Mouse (Mus musculus): ENCODE results near the gene Apoa5. TPM values are rescaled to one million over a fixed set of nuclear protein-coding genes. Genes with fewer than 3 reads are reported as not detected.
"Not testable (repeated sequence)": the region's sequence is repeated elsewhere in the genome, so short reads cannot be mapped to it uniquely, and the experiment has no call there.

The Apoa5 gene
- total RNA-seq, 2 experiments from 2014 or later, result not detected

DNA sequence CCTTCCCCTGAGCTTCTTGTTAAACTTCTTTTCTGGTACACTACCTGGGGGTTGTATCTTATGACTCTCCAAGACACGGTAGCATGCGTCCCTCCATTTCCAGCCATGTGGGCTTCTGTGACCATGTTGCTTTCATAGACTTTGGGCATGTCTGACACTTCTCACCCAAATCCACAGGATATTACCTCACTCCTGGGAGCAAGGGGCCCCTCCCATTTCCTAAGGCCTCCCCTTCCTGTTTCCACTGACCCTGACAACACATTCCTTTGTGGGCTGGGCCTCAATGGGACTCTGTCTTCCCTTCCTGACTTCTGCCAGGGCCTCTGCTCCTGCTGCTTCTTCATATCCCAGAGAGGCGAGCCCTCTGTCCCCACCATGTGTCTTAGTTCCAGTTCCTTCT lies 10.9 kb upstream of the Apoa5 start:
- no peak for DNase-seq

DNA sequence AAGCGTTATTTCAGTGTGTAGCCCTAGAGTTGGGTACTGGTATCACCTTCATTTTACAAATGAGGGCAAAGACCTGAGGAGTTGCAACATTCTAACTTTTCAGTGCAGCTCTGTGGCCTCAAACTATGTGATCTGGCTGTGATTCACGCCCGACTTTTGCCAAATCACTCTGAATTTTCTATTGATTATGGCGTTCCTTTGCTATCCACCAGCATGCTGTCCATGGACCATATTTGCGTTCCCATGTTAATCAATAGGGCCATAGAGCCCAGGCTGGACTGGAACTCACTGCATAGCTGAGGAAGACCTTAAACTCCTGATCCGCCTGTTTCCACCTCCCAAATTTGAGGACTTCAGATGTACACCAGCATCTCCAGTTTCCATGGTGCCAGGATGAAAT lies 9.3 kb upstream of the Apoa5 start:
- intact Hi-C loops (cut with DNase I; ENCODE audit: low total_unique reads), result no loop called here
- no peak for DNase-seq

More for the DNA sequence above, 10.9 kb upstream of the Apoa5 start:
- intact Hi-C loops (cut with DNase I; ENCODE audit: low total_unique reads), result no loop called here

DNA sequence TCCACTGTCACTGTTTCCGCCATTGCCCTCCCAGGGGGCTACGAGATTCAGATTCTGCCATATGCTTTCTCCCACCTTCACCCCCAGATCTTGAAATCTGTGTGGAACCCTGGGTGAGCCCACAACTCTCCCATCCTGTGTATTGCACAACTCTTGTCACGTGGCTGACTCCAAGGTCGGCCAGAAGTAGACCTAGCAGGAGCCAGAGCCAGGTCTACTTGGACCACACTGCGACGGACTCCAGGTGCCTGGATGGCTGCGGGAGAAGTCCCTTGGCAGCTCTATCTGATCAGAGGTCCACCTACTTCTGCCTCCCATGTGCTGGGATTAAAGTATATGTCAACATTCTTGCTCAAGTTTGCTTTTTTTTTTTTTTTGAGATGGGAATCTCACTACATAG lies 7.3 kb upstream of the Apoa5 start:
- intact Hi-C loops (cut with DNase I; ENCODE audit: low total_unique reads), result no loop called here
- no peak for DNase-seq

DNA sequence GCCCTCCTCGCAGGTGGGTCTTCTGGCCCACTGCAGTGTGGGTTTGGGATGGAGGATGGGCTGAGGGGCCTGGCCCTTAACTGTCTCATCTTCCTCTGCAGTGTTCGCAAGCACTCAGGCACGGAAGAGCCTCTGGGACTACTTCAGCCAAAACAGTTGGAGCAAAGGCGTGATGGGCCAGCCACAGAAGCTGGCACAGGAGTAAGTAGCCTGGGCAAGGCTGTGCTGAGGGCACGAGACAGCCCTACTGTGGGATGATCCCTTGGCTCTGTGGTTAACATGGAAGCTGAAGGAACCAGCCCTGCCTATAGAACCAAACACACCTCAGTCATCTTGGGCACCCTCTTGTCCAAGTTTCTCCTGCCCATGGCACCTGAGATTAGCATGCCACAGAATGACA lies 692 bp downstream of the Apoa5 start:
- intact Hi-C loops (cut with DNase I; ENCODE audit: low total_unique reads), result no loop called here
- no peak for DNase-seq

DNA sequence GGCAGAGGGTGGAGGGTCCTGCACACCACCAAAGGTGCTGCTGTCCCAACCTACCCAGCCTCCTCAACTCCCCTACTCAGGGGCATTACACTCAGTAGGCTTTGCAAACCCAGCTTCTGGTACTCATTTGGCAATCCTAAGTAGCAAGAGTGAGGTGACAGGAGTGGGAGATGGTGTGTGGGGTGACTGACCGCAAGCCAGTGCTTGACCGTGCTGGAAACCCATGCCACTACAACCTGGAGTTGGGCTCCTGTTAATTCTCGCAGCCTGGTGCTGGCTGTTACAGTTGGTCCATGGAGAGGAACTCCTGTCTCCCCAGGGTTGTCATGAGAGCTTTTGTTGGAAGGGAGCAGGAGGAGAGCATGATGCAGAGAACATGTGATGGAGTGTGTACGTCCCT lies 2.3 kb downstream of the Apoa5 start:
- no peak for DNase-seq
- intact Hi-C loops (cut with DNase I; ENCODE audit: low total_unique reads), result no loop called here

DNA sequence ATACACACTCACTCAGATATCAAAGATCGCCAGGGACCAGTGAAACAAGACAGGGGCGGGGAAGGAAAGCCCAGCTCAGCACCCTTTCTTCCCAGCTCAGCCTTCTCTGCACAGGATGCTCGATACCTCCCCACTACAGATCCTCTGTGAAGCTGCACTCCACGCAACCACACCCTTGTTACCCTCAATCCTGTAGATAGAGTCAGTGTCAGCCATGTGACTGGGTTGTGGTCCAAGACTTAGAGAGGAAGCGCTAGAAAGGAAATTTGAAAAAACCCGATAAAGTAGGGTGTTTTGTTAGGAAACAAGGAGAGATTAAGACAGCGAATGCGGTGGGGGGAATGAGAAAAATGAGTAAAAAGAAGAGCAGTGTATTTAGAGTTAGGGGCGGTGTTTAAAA lies 3.6 kb downstream of the Apoa5 start:
- DNase-seq, result no peak
- intact Hi-C loops (cut with DNase I; ENCODE audit: low total_unique reads), result no loop called here

DNA sequence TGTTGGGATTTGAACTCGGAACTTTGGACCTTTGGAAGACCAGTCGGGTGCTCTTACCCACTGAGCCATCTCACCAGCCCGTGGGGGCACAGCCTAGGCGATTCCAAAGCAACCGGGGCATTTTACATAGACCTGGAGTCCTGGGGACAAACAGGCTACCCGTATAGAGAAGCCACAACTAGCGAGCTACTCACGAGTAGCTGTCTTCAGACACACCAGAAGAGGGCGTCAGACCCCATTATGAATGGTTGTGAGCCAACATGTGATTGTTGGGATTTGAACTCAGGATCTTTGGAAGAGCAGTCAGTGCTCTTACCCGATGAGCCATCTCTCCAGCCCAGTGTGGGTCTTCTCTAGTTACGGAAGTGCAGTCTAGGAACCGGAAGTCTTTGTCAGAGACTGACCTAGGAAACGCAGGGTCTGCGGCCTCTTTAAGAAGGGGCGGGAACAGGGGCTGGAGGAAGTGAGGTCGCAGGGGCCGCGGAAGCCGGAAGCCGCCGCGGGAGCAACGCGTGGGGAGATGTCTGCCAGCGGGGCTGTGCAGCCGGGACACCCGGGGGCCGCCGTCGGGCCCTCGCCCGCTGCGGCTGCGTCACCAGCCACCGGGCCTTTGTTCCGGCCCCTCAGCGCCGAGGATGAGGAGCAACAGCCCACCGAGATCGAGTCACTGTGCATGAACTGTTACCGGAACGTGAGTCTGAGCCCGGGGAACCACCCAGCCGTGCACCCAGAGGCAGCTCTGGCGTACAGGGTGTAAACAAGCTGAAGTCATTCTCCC lies 4.4 kb downstream of the Apoa5 start, which contains the start of gene Zpr1:
Gene Zpr1, plus strand, starts transcription at position 388 of the 778 bp plus-strand sequence.
- peak; percentile 88 for DNase-seq
- intact Hi-C loops (cut with DNase I; ENCODE audit: low total_unique reads), result no loop called here

DNA sequence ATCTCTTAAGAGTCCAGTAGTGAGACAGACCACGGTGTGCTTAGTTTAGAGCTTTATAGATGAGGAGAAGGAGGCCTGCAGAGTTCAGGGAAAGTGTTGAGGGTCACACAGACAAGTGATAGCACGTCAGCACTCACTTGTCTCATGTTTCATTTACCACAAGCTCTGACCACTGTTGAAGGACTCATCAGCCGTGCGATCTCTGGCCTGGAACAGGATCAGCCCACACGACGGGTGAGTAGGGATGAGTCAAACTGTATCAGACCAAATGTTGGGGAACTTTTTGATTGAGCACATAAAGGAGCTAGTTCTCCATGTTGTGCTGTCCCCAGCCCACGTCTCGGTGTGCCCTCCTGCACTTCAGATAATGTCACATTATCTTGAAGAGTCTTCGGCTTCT lies 6.1 kb downstream of the Apoa5 start:
- intact Hi-C loops (cut with DNase I; ENCODE audit: low total_unique reads), result no loop called here

DNA sequence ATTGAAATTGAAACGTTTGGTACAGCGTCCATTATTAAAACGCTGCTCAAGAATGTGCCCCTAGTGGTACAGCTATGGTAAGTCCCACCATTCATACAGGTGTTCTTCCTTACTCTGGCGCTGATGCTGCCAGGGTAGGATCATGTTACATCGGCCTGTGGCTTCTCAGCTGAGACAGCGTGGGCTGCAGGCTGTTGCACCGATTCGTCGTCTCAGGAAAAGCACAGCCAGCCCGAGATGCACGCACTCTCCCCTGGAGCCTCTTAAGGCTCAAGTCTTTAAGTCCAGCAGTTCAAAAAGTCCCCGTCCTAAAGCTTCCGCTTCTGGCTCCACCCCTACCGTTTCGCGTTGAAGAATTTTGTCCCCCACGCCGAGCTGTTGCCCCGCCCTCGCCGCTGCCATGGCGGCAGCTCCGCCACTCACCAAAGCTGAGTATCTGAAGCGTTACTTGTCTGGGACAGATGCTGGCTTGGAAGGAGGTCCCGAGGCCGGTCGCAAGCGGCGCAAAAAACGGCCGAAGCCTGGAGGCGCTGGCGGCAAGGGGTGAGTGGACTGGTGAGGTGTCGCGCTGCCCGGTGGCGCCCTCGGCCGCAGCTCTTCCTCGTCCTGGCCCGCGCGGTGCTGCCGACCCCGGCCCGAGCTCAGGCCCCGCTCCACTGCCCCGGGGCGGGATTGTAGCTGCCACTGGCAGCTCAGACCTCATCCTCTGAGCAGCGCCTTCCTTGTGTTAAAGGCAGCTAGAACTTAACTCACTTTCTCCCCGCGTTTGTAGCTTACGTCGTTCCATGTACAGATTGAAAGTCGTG lies 14.4 kb downstream of the Apoa5 start, which contains the start of gene Bud13:
Gene Bud13, plus strand, starts transcription at position 378 of the 806 bp plus-strand sequence.
- intact Hi-C loops (cut with DNase I; ENCODE audit: low total_unique reads), result no loop called here

More for the DNA sequence above, 6.1 kb downstream of the Apoa5 start:
- no peak for DNase-seq

DNA sequence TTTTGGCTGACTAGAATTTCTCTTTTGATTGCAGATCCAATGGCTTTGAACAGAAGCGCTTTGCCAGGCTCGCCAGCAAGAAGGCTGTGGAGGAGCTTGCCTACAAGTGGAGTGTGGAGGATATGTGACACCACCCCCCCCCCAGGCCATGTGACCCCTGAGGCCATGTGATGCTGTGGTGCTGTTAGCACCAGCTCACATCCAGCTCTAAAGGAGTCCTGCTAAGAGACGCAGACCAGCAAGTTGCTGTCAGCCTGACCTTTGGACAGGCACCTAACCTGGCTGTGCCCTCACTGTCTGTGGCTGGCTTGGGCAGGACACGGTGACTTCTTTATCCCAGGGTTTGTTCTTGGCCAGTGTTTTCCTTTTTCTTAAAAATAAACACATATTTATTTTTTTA lies 29.9 kb downstream of the Apoa5 start:
- DNase-seq, result no peak
- intact Hi-C loops (cut with DNase I; ENCODE audit: low total_unique reads), result no loop called here

More for the DNA sequence above, 14.4 kb downstream of the Apoa5 start, which contains the start of gene Bud13:
- peak; percentile 92 for DNase-seq

DNA sequence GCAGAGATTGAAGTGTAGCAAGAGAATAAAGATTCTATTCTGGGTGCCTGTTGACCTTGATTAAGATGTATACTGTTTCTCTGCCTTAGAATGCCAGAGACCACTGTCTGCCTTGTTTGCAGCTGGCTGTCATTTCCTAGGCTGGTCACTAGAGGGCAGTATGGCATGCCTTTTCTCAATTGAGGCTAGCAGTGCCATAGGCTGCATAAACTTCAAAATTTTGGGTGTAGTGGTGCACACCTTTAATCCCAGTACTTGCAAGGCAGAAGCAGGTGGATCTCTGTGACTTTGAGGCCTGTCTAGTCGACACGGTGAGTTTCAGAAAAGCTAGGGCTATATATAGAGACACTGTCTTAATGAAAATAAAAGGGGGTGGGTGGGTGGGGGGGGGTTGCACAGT lies 33.7 kb downstream of the Apoa5 start:
- DNase-seq, result no peak
- intact Hi-C loops (cut with DNase I; ENCODE audit: low total_unique reads), result no loop called here

DNA sequence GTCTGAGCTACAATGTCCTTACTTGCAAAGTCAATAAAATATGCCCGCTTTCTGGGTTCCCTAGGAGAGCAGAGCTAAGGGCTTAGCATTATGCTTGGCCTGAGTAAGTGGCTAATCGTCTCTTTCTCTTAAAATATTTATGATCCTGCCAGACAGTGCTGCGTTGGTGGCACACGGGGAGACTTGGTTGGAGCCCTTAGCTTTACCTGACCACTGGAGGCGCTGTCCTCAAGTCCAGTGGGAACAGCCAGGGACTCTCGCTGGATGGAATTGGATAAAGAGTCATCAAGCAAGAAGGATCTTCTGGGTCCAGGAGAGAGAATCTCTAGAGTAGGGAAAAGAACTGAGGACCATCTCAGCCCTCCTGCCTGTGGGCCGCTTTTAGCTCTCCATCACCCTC lies 40.7 kb downstream of the Apoa5 start:
- DNase-seq, result no peak
- intact Hi-C loops (cut with DNase I; ENCODE audit: low total_unique reads), result no loop called here

DNA sequence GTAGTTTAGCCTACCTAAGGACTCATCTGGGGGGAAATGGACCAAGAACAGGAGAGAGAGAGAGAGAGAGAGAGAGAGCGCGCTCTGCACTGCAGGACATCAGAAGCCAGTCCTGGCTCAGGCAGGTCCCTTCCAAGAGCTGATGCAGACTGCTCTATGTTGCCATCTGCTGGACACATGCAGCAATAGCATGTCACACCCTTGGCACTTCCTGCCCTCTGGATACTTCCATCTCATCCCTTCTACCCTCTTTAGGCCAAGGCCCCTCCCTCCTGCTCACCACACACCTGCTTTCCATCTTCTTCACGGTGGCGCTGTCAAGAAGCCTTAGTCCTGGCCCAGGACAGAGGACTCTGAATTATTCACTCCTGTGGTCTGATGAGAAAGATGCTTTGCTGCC lies 46.1 kb downstream of the Apoa5 start:
- intact Hi-C loops (cut with DNase I; ENCODE audit: low total_unique reads), result no loop called here
- peak; percentile 65 for DNase-seq

DNA sequence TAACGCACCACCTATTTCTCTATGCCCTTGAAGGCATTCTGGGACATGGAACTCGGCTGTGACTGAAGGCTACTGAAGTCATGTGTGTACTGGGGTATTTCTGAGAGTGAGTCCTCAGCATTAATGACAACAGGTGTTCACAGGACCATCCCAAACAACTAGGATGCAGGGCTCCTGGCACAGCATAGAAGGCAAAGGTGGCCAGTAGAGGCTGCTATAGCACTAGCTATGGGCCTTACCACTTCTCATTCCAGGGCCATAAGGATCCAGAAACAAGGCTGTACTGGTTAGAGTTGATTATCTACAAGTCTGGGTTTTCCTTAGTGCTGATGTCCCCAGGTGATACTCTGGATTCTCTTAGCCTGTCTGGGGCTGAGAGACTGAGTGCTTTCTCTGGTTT lies 46.5 kb downstream of the Apoa5 start:
- intact Hi-C loops (cut with DNase I; ENCODE audit: low total_unique reads), result no loop called here
- DNase-seq, result no peak

DNA sequence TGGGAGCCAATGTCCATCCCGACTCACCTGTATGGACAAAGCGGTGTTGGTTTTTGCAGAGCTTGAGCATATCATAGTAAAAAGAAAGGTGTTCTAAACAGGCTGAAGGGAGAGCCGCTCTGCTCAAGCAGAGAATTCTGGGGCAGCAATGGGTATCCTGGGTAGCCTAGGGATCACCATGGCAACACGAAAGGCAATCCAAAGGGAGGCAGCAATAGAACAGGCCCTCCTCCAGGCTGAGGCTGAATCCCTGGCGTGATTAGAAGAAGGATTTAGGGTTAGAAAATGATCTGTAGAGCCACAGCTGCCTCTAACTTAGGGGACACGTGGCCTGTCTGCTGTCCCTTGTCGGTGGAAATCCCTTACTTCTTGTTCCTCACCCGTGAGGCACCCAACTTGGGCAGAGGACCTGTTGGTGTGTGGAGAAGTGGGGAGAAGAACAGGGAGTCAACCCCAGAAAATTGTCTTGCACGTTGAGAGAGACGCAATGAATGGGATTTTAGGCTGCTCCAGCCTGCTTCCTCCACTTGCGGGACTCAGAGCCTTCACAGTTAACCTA lies 47.5 kb downstream of the Apoa5 start:
- intact Hi-C loops (cut with DNase I; ENCODE audit: low total_unique reads), result no loop called here
- no peak for DNase-seq

DNA sequence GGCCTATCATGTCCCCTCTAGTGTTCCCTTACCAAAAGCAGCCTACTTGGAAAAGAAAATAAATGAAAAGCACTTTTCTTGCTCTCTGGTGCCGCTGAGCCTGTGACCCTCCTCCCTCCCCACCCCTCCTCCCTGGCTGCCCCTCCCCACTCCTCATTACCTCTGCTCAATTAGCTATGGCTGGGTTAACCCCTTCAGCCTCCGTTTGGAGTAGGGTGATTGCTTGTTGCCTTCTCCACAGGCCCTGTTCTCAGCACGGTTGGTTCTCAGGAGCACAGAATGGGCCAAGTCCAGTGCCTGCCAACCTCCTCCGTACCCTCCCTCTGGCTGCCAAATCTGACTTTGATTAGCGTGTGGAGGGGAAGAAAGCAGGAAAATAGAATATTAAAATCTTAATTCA lies 48.0 kb downstream of the Apoa5 start:
- DNase-seq, result no peak
- intact Hi-C loops (cut with DNase I; ENCODE audit: low total_unique reads), result no loop called here

DNA sequence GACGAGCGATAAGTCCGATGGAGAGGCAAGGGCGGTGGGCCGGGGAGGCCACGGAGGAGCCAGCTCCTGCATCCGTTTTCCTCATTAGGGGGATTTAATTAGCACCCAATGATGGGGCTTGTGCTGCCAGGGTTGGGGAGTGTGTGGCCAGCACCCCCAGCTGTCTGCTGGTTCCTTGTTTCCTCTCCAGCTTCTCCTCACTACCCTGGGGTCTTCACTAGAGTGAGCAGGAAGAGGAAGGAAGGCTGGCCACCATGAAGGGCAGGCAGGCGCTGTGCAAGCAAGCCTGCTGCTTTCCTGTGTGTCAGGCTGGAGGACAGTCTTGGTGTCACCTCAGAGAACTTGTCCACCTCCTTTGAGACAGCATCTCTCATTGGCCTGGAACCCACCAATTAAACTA lies 48.5 kb downstream of the Apoa5 start:
- no peak for DNase-seq

DNA sequence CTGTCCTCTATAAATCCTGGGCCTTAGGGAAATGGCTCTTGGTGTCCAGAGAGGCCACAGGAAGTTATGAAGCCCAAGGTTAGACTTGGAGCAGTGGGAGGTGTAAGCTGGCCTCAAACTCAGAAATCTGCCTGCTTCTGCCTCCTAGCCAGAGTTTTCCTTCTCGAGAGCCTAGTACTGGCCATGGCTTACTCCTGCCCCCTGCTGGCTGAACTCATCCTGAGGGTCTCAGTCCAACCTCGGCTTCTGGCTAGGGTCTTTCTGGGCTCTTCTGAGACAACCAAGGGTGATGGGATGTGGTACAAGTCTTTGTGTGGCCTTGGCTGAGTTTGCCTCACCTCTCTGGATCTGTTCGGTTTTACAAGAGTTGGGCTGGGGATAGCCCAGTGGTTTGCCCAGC lies 49.5 kb downstream of the Apoa5 start:
- intact Hi-C loops (cut with DNase I; ENCODE audit: low total_unique reads), result no loop called here
- DNase-seq, result no peak

More for the DNA sequence above, 48.5 kb downstream of the Apoa5 start:
- intact Hi-C loops (cut with DNase I; ENCODE audit: low total_unique reads), result no loop called here

DNA sequence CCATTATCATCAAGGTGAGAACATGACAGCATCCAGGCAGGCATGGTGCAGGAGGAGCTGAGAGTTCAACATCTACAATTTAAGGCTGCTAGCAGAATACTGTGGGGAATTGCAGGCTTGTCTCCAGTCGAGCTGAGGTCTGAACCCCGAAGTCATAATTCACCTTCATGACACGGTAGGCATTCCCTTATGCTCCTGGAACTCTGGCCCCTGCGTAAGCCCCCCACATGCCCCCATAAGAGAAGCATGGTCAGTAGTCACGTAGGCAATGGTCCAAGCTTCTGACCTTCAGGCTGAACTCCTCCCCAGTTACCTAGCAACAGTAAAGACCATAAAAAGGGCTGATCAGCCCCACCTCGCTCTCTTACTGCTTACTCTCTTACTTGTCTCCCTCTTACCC lies 51.5 kb downstream of the Apoa5 start, which contains the start of gene 4931429L15Rik:
Gene 4931429L15Rik, minus strand, starts transcription at position 101 of the 400 bp plus-strand sequence.
- DNase-seq; intact Hi-C loops (cut with DNase I; ENCODE audit: low total_unique reads): not testable (repeated sequence)

DNA sequence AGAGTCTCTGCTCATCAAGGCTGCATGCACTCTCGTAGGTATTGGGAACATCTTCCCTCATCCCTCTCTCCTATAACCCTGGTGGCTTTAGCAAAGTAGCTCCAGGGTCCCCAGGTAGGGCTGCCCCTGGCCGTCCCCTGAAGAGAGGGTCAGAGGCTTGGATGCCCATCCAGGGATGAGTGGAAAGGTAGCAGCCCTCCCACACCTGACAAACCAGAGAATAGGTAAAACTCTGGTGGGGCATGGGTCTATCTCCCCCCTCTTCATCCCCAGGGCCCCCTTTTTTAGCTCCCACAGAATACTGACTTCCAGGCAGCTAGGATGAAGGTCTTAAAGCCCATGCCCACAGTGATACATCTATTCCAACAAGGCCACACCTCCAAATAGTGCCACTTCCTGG lies 52.0 kb downstream of the Apoa5 start:
- intact Hi-C loops (cut with DNase I; ENCODE audit: low total_unique reads), result no loop called here
- no peak for DNase-seq

All from gastrocnemius, postnatal 14 days (tissue).